Mouse (Mus musculus): ENCODE results near the gene Dnase2a. TPM values are rescaled to one million over a fixed set of nuclear protein-coding genes. Genes with fewer than 3 reads are reported as not detected.

Gene Dnase2a
- polyA plus RNA-seq, 1 experiment from 2014 or later: 9.2 TPM

GRCm38 (mm10) chr8:84969241-84970134, 61.1 kb downstream of the Dnase2a start, which contains the start of the genes Gm49661, Prdx2 and Rnaseh2a:
Gm49661 (minus strand) TSS chr8:84969433.
Prdx2 (plus strand) TSS chr8:84969587.
Rnaseh2a (minus strand) TSS chr8:84969767.
- Histone ChIP-seq H3K36me3 (replicated peaks) (peaks cover 42% of the 10 kb centered on the region), H3K9me3 (no peaks in the 10 kb centered on the region), H3K4me1 (peaks cover 60% of the 10 kb centered on the region), H3K27me3 (ENCODE audit: poor library complexity, severe bottlenecking) (no peaks in the 10 kb centered on the region), H3K4me3 (peak within 1 kb of the TSS; percentile 87), H3K27ac (peak within 1 kb of the TSS; percentile 98)
- under 1% methylated on average over 56 of the region's 56 CpGs for WGBS
- DNase-seq (ENCODE audit: extremely low spot score, low spot score): peak; percentile 84

DNA sequence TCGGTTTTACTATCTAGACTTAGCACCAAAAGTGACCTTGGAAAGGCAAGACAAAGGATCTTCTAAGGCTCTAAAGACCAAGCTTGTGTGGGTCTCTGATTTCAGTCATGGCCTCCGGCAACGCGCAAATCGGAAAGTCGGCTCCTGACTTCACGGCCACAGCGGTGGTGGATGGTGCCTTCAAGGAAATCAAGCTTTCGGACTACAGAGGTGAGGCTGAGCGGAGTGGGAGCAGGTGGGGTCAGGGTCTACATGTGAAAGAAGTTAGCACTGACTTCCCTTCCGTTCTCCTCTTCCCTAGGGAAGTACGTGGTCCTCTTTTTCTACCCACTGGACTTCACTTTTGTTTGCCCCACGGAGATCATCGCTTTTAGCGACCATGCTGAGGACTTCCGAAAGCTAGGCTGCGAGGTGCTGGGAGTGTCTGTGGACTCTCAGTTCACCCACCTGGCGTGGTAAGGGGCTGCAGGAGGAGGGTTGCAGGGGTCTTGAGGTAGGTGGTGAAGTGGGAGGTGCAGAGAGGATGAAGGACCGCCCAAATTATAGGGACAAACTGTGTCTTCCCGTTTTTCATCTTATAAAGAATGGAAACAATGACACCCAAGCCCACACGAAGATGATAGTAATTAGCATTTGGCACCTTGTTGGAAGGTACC, 61.9 kb downstream of the Dnase2a start:
- Histone ChIP-seq H3K9me3 (no peaks in the 10 kb centered on the region), H3K36me3 (replicated peaks) (peaks cover 50% of the 10 kb centered on the region), H3K27ac (peak overlapping the region; percentile 98), H3K4me1 (peaks cover 56% of the 10 kb centered on the region), H3K27me3 (ENCODE audit: poor library complexity, severe bottlenecking) (no peaks in the 10 kb centered on the region), H3K4me3 (peak overlapping the region; percentile 87)
- no peak for DNase-seq (ENCODE audit: extremely low spot score, low spot score)
- 14% methylated on average over 21 of the region's 21 CpGs for WGBS

- peaks cover 50% of the 10 kb centered on the region for H3K36me3 ChIP-seq (replicated peaks)
- DNase-seq (ENCODE audit: extremely low spot score, low spot score): no peak
- H3K27me3 ChIP-seq (ENCODE audit: poor library complexity, severe bottlenecking): no peaks in the 10 kb centered on the region
- H3K4me3 ChIP-seq: peak overlapping the region; percentile 87
- 72% methylated on average over 5 of the region's 5 CpGs for WGBS
- H3K27ac ChIP-seq: peak overlapping the region; percentile 98
- H3K9me3 ChIP-seq: no peaks in the 10 kb centered on the region
- peaks cover 58% of the 10 kb centered on the region for H3K4me1 ChIP-seq
These were observed 62.6 kb downstream of the Dnase2a start for GRCm38 (mm10) chr8:84970913-84971312.

Small RNA genes lying within 50 kb of the gene (microRNA-seq; reads per million reads assigned to microRNA genes)
- gene Gm24197 (not detected), gene Mir7069 (2.4 reads per million)

Other genes with a start within 250 kb of the Dnase2a start
- 91.4 and 96.9 TPM in 2 replicates for gene Ier2, start 245.7 kb upstream of the Dnase2a start, polyA plus RNA-seq (2016; fragmentation: Nextera tagmentation; extraction: Ambion mirVana)
- 68.8 and 69.3 TPM in 2 replicates for gene Trmt1, start 222.3 kb upstream of the Dnase2a start, polyA plus RNA-seq (2016; fragmentation: Nextera tagmentation; extraction: Ambion mirVana)
- gene Nacc1, start 220.7 kb upstream of the Dnase2a start, polyA plus RNA-seq (2016; fragmentation: Nextera tagmentation; extraction: Ambion mirVana): 31.3 and 31.5 TPM in 2 replicates
- 4.9 and 5.8 TPM in 2 replicates for gene Lyl1, start 207.1 kb upstream of the Dnase2a start, polyA plus RNA-seq (2016; fragmentation: Nextera tagmentation; extraction: Ambion mirVana)
- 1.3 and 2.1 TPM in 2 replicates for gene G430095P16Rik, start 185.6 kb upstream of the Dnase2a start, polyA plus RNA-seq (2016; fragmentation: Nextera tagmentation; extraction: Ambion mirVana)
- 0.46 and 1.8 TPM in 2 replicates for gene Nfix, start 108.2 kb upstream of the Dnase2a start, polyA plus RNA-seq (2016; fragmentation: Nextera tagmentation; extraction: Ambion mirVana)
- 2.9 and 3.5 TPM in 2 replicates for gene Dand5, start 85.7 kb upstream of the Dnase2a start, polyA plus RNA-seq (2016; fragmentation: Nextera tagmentation; extraction: Ambion mirVana)
- 49.1 and 49.6 TPM in 2 replicates for gene Gadd45gip1, start 77.0 kb upstream of the Dnase2a start, polyA plus RNA-seq (2016; fragmentation: Nextera tagmentation; extraction: Ambion mirVana)
- 130 and 137 TPM in 2 replicates for gene Rad23a, start 67.9 kb upstream of the Dnase2a start, polyA plus RNA-seq (2016; fragmentation: Nextera tagmentation; extraction: Ambion mirVana)
- gene Calr, start 61.6 kb upstream of the Dnase2a start, polyA plus RNA-seq (2016; fragmentation: Nextera tagmentation; extraction: Ambion mirVana): 735 and 764 TPM in 2 replicates
- gene Farsa, start 51.6 kb upstream of the Dnase2a start, polyA plus RNA-seq (2016; fragmentation: Nextera tagmentation; extraction: Ambion mirVana): 143 and 144 TPM in 2 replicates
- 91.1 and 92.7 TPM in 2 replicates for gene Syce2, start 36.4 kb upstream of the Dnase2a start, polyA plus RNA-seq (2016; fragmentation: Nextera tagmentation; extraction: Ambion mirVana)
- gene Gcdh, start 14.6 kb upstream of the Dnase2a start, polyA plus RNA-seq (2016; fragmentation: Nextera tagmentation; extraction: Ambion mirVana): 44.6 and 49.6 TPM in 2 replicates
- gene Klf1, start 6.6 kb upstream of the Dnase2a start, polyA plus RNA-seq (2016; fragmentation: Nextera tagmentation; extraction: Ambion mirVana): 18.3 and 24.3 TPM in 2 replicates
- 2.6 and 3.8 TPM in 2 replicates for gene Mast1, start 28.8 kb downstream of the Dnase2a start, polyA plus RNA-seq (2016; fragmentation: Nextera tagmentation; extraction: Ambion mirVana)
- gene Rtbdn, start 38.4 kb downstream of the Dnase2a start, polyA plus RNA-seq (2016; fragmentation: Nextera tagmentation; extraction: Ambion mirVana): 1.3 and 1.8 TPM in 2 replicates
- not detected in 2 replicates for gene Gm49661, start 60.9 kb downstream of the Dnase2a start, polyA plus RNA-seq (2016; fragmentation: Nextera tagmentation; extraction: Ambion mirVana)
- gene Prdx2, start 61.0 kb downstream of the Dnase2a start, polyA plus RNA-seq (2016; fragmentation: Nextera tagmentation; extraction: Ambion mirVana): 1,199 and 1,255 TPM in 2 replicates
- 163 and 173 TPM in 2 replicates for gene Rnaseh2a, start 61.2 kb downstream of the Dnase2a start, polyA plus RNA-seq (2016; fragmentation: Nextera tagmentation; extraction: Ambion mirVana)
- gene Junb, start 70.2 kb downstream of the Dnase2a start, polyA plus RNA-seq (2016; fragmentation: Nextera tagmentation; extraction: Ambion mirVana): 3.8 and 4.0 TPM in 2 replicates
- gene Hook2, start 82.0 kb downstream of the Dnase2a start, polyA plus RNA-seq (2016; fragmentation: Nextera tagmentation; extraction: Ambion mirVana): 18.3 and 19.0 TPM in 2 replicates
- gene Best2, start 106.0 kb downstream of the Dnase2a start, polyA plus RNA-seq (2016; fragmentation: Nextera tagmentation; extraction: Ambion mirVana): not detected in 2 replicates
- gene Asna1, start 116.7 kb downstream of the Dnase2a start, polyA plus RNA-seq (2016; fragmentation: Nextera tagmentation; extraction: Ambion mirVana): 164 and 166 TPM in 2 replicates
- 123 and 142 TPM in 2 replicates for gene Trir, start 118.3 kb downstream of the Dnase2a start, polyA plus RNA-seq (2016; fragmentation: Nextera tagmentation; extraction: Ambion mirVana)
- 31.5 and 33.2 TPM in 2 replicates for gene Tnpo2, start 128.4 kb downstream of the Dnase2a start, polyA plus RNA-seq (2016; fragmentation: Nextera tagmentation; extraction: Ambion mirVana)
- 22.9 and 26.3 TPM in 2 replicates for gene Fbxw9, start 151.5 kb downstream of the Dnase2a start, polyA plus RNA-seq (2016; fragmentation: Nextera tagmentation; extraction: Ambion mirVana)
- not detected in 2 replicates for gene Gm5741, start 159.4 kb downstream of the Dnase2a start, polyA plus RNA-seq (2016; fragmentation: Nextera tagmentation; extraction: Ambion mirVana)
- gene Dhps, start 163.2 kb downstream of the Dnase2a start, polyA plus RNA-seq (2016; fragmentation: Nextera tagmentation; extraction: Ambion mirVana): 67.2 and 68.5 TPM in 2 replicates
- gene Wdr83os, start 172.2 kb downstream of the Dnase2a start, polyA plus RNA-seq (2016; fragmentation: Nextera tagmentation; extraction: Ambion mirVana): 139 and 142 TPM in 2 replicates
- gene Wdr83, start 172.7 kb downstream of the Dnase2a start, polyA plus RNA-seq (2016; fragmentation: Nextera tagmentation; extraction: Ambion mirVana): 58.4 and 63.3 TPM in 2 replicates
- gene Man2b1, start 174.7 kb downstream of the Dnase2a start, polyA plus RNA-seq (2016; fragmentation: Nextera tagmentation; extraction: Ambion mirVana): 21.9 and 24.1 TPM in 2 replicates
- gene Zfp791, start 214.5 kb downstream of the Dnase2a start, polyA plus RNA-seq (2016; fragmentation: Nextera tagmentation; extraction: Ambion mirVana): 1.3 and 1.9 TPM in 2 replicates
- not detected in 2 replicates for gene Cks1brt, start 243.4 kb downstream of the Dnase2a start, polyA plus RNA-seq (2016; fragmentation: Nextera tagmentation; extraction: Ambion mirVana)